Mouse (Mus musculus) midbrain, embryonic 13.5 days (tissue): ENCODE data around the gene Poldip3. TPM values are rescaled to one million over a fixed set of nuclear protein-coding genes. Genes with fewer than 3 reads are reported as not detected.

Experiments
- ATAC-seq: fragments of 200-750 bp; cut with Nextera tagmentation; 2 replicates; pipeline ENCODE4 v1.8.0; 2017; ENCODE audit warnings: mild to moderate bottlenecking, moderate TSS enrichment, moderate library complexity
- H3K27ac ChIP-seq: fragments of 300-500 bp; sonication (generic); 2 replicates; pipeline ENCODE4 v1.5.1; 2015; ENCODE audit warnings: inconsistent platforms, mild to moderate bottlenecking, moderate library complexity
- H3K27me3 ChIP-seq: fragments of 300-500 bp; sonication (generic); 2 replicates; pipeline ENCODE4 v1.6.1; 2015; ENCODE audit warnings: mild to moderate bottlenecking, inconsistent platforms
- H3K36me3 ChIP-seq: fragments of 300-500 bp; sonication (generic); 2 replicates; pipeline ENCODE4 v1.6.1; 2015; ENCODE audit warnings: mild to moderate bottlenecking, inconsistent platforms
- H3K4me1 ChIP-seq: fragments of 300-500 bp; sonication (generic); replicated peaks from 2 replicates; pipeline ENCODE4 v1.6.1; 2015; ENCODE audit warnings: inconsistent platforms
- H3K4me2 ChIP-seq: fragments of 300-500 bp; sonication (generic); replicated peaks from 2 replicates; pipeline ENCODE4 v1.6.1; 2015; ENCODE audit warnings: moderate library complexity, mild to moderate bottlenecking, inconsistent platforms
- H3K4me3 ChIP-seq: fragments of 300-500 bp; sonication (generic); replicated peaks from 2 replicates; pipeline ENCODE4 v1.5.1; 2015; ENCODE audit warnings: mild to moderate bottlenecking, inconsistent platforms
- H3K9ac ChIP-seq: fragments of 300-500 bp; sonication (generic); replicated peaks from 2 replicates; pipeline ENCODE4 v1.6.1; 2015; ENCODE audit warnings: mild to moderate bottlenecking, inconsistent platforms
- H3K9me3 ChIP-seq: fragments of 300-500 bp; sonication (generic); 2 replicates; pipeline ENCODE4 v1.6.1; 2016; ENCODE audit warnings: mild to moderate bottlenecking, inconsistent platforms
- WGBS: fragments of 180-500 bp; shearing (Covaris S2); methylation state at CpG from one replicate; pipeline ENCODE4 v1.1.7; 2015; 5-methylcytosine and 5-hydroxymethylcytosine counted together
- polyA plus RNA-seq: library from polyadenylated mRNA; unstranded; fragments of >200 nt; fragmentation: Nextera tagmentation; extraction: Ambion mirVana; gene quantifications from 2 replicates; pipeline ENCODE4 v1.2.1, GENCODE M21; 2015

Poldip3 gene
- polyA plus RNA-seq, 1 experiment from 2014 or later = 166 TPM

- H3K9ac ChIP-seq = no peak overlapping the region
- no peak overlapping the region for H3K4me2 ChIP-seq
- H3K4me1 ChIP-seq = peaks cover 13% of the 10 kb centered on the region
- H3K36me3 ChIP-seq = no peaks in the 10 kb centered on the region
- WGBS = 88% methylated on average over 2 of the region's 2 CpGs
- H3K9me3 ChIP-seq = no peaks in the 10 kb centered on the region
- ATAC-seq = no peak
- H3K4me3 ChIP-seq = no peak overlapping the region
- H3K27me3 ChIP-seq = peaks cover 22% of the 10 kb centered on the region
- no peak overlapping the region for H3K27ac ChIP-seq
These were observed 55.5 kb downstream of the Poldip3 start for GRCm38 (mm10) chr15:83093687-83094086.

GRCm38 (mm10) chr15:83090874-83091273 lies 58.3 kb downstream of the Poldip3 start:
- Histone ChIP-seq H3K9me3 (no peaks in the 10 kb centered on the region), H3K36me3 (no peaks in the 10 kb centered on the region), H3K4me3 (no peak overlapping the region), H3K27me3 (peaks cover 17% of the 10 kb centered on the region; the same call in 1 of the 2 replicates), H3K4me1 (peaks cover 12% of the 10 kb centered on the region), H3K4me2 (no peak overlapping the region), H3K9ac (no peak overlapping the region), H3K27ac (no peak overlapping the region)
- WGBS = 57% methylated on average over 3 of the region's 3 CpGs
- ATAC-seq = no peak

- H3K4me3 ChIP-seq = no peak within 1 kb of the TSS
- no peak within 1 kb of the TSS for H3K27ac ChIP-seq
- peaks cover 16% of the 10 kb centered on the region for H3K4me1 ChIP-seq
- no peak for ATAC-seq
- H3K36me3 ChIP-seq = no peaks in the 10 kb centered on the region
- H3K9ac ChIP-seq = peak within 1 kb of the TSS; percentile 48; the same call in 1 of the 2 replicates
- 17% methylated on average over 7 of the region's 7 CpGs for WGBS
- peaks cover 23% of the 10 kb centered on the region; the same call in 1 of the 2 replicates for H3K27me3 ChIP-seq
- H3K9me3 ChIP-seq = no peaks in the 10 kb centered on the region
- H3K4me2 ChIP-seq = peak within 1 kb of the TSS; percentile 37
These were observed 59.9 kb downstream of the Poldip3 start, which contains the start of gene Serhl for GRCm38 (mm10) chr15:83089429-83089605. Gene Serhl, plus strand, starts transcription at chr15:83089506.

GRCm38 (mm10) chr15:83088495-83089428 lies 60.4 kb downstream of the Poldip3 start:
- H3K9ac ChIP-seq = peak overlapping the region; percentile 48; the same call in 1 of the 2 replicates

GRCm38 (mm10) chr15:83086636-83087328 lies 62.4 kb downstream of the Poldip3 start:
- Histone ChIP-seq H3K27ac (no peak overlapping the region), H3K4me1 (peaks cover 30% of the 10 kb centered on the region), H3K27me3 (peaks cover 23% of the 10 kb centered on the region; the same call in 1 of the 2 replicates), H3K9ac (no peak overlapping the region), H3K4me2 (no peak overlapping the region), H3K9me3 (no peaks in the 10 kb centered on the region), H3K36me3 (no peaks in the 10 kb centered on the region), H3K4me3 (no peak overlapping the region)
- ATAC-seq = no peak
- WGBS = 84% methylated on average over 13 of the region's 13 CpGs

More at GRCm38 (mm10) chr15:83088495-83089428, 60.4 kb downstream of the Poldip3 start:
- no peaks in the 10 kb centered on the region for H3K9me3 ChIP-seq
- no peak overlapping the region for H3K27ac ChIP-seq
- H3K4me1 ChIP-seq = peaks cover 22% of the 10 kb centered on the region
- peaks cover 23% of the 10 kb centered on the region; the same call in 1 of the 2 replicates for H3K27me3 ChIP-seq
- peak overlapping the region; percentile 37 for H3K4me2 ChIP-seq
- ATAC-seq = no peak
- H3K36me3 ChIP-seq = no peaks in the 10 kb centered on the region
- H3K4me3 ChIP-seq = no peak overlapping the region
- WGBS = 6% methylated on average over 27 of the region's 27 CpGs

GRCm38 (mm10) chr15:83085901-83086300 lies 63.3 kb downstream of the Poldip3 start:
- Histone ChIP-seq H3K27ac (no peak overlapping the region), H3K4me3 (no peak overlapping the region), H3K4me2 (no peak overlapping the region), H3K27me3 (peaks cover 23% of the 10 kb centered on the region; the same call in 1 of the 2 replicates), H3K9me3 (no peaks in the 10 kb centered on the region), H3K36me3 (no peaks in the 10 kb centered on the region), H3K4me1 (peaks cover 30% of the 10 kb centered on the region), H3K9ac (no peak overlapping the region)
- 32% methylated on average over 7 of the region's 7 CpGs for WGBS
- no peak for ATAC-seq

- WGBS = 35% methylated on average over 13 of the region's 13 CpGs
- Histone ChIP-seq H3K9me3 (no peaks in the 10 kb centered on the region), H3K27ac (peak overlapping the region; percentile 76), H3K4me1 (peaks cover 27% of the 10 kb centered on the region), H3K27me3 (0 out of 2 replicates have a peak, but pooled peaks cover 14% of the 10 kb centered on the region), H3K4me3 (peak overlapping the region; percentile 3; the same call in 1 of the 2 replicates), H3K9ac (peak overlapping the region; percentile 17; the same call in 1 of the 2 replicates), H3K36me3 (no peaks in the 10 kb centered on the region), H3K4me2 (peak overlapping the region; percentile 32)
- ATAC-seq = peak; percentile 68
These were observed 65.1 kb downstream of the Poldip3 start for GRCm38 (mm10) chr15:83084022-83084640.

GRCm38 (mm10) chr15:83083530-83083929 lies 65.7 kb downstream of the Poldip3 start:
- no peaks in the 10 kb centered on the region for H3K9me3 ChIP-seq
- peak overlapping the region; percentile 3; the same call in 1 of the 2 replicates for H3K4me3 ChIP-seq
- WGBS = 37% methylated on average over 5 of the region's 5 CpGs
- peak overlapping the region; percentile 32 for H3K4me2 ChIP-seq
- H3K27me3 ChIP-seq = 0 out of 2 replicates have a peak, but pooled peaks cover 14% of the 10 kb centered on the region
- H3K27ac ChIP-seq = peak overlapping the region; percentile 76
- H3K9ac ChIP-seq = peak overlapping the region; percentile 17; the same call in 1 of the 2 replicates
- H3K4me1 ChIP-seq = peaks cover 25% of the 10 kb centered on the region
- ATAC-seq = peak; percentile 40
- no peaks in the 10 kb centered on the region for H3K36me3 ChIP-seq

Other genes starting within 250 kb of the Poldip3 start
- gene Tcf20, start 161.5 kb downstream of the Poldip3 start, polyA plus RNA-seq = 15.6 and 16.0 TPM in 2 replicates
- gene Nfam1, start 116.1 kb downstream of the Poldip3 start, polyA plus RNA-seq = 2.4 and 2.5 TPM in 2 replicates
- 27.2 and 30.6 TPM in 2 replicates for gene Serhl, start 59.9 kb downstream of the Poldip3 start, polyA plus RNA-seq
- 72.4 and 77.0 TPM in 2 replicates for gene Rrp7a, start 26.6 kb downstream of the Poldip3 start, polyA plus RNA-seq
- gene Cyb5r3, start 23.2 kb upstream of the Poldip3 start, polyA plus RNA-seq = 123 and 133 TPM in 2 replicates
- 1.9 and 2.4 TPM in 2 replicates for gene A4galt, start 102.4 kb upstream of the Poldip3 start, polyA plus RNA-seq
- 39.2 and 39.5 TPM in 2 replicates for gene Arfgap3, start 200.9 kb upstream of the Poldip3 start, polyA plus RNA-seq